Comparison of ENCODE assay signal across 14 mouse cellular contexts in the genomic region with DNA sequence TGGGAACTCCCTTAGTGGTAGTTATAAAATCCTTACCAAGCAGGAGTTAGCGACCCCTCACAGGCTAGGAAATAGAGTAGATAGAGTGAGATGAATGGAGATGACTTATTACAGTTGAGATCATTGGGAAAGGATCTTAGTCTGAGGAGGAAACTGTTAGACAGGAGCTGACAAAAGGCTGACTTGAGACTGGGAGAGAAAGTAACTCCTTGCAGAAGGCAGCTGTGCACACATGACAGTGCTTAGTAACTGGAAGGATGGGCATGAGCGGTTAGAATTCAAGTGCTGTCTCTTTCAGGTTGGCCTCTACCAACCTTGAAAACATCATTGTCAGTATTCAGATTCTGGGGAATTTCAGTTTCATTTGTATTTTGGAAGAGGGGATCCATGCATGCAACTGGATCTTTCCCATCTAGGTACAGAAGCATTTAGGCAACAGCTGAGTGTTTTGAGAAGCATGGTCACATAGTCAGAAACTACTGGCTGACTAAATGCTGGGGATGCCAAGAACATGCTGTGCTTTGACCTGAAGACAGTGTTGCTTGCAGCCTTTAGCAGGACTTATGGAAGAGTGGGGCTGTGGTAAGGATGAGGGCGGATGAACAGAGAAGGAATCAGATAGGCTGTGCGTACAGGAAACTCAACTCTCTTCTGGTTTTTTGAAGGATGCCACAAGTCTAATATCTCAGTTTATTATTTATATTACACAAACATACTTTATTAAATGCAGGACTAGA. TPM values are rescaled to one million over a fixed set of nuclear protein-coding genes. Genes with fewer than 3 reads are reported as not detected.
A peak's percentile ranks its signal among the peaks of the same experiment; 100 is the strongest.
DNase-seq lines count a peak whose midpoint lies in the region.
"Had no signal": no experiment of that assay in that cellular context is flagged by ENCODE, and none has a peak within 500 bp of the region (broad histone marks: within the 10 kb centered on the region; RNA-seq: fewer than 3 reads in every experiment).

No protein-coding gene starts in this region.

- peak; percentile 27 to 58 for DNase-seq in heart, adult 18-20 months
- DNase-seq in heart, postnatal 25 days (ENCODE audit: low spot score) = no peak
- DNase-seq in lung, adult 18-20 months = peak; percentile 25 to 43
- DNase-seq in lung, postnatal 10 days = no peak
- peak; percentile 47 for DNase-seq in adipocyte (ENCODE audit: low spot score)
- DNase-seq in lung, postnatal 14 days = peak; percentile 34
- no peak for DNase-seq in ovary, postnatal 36 days (ENCODE audit: low spot score)
- no peak for DNase-seq in layer of hippocampus, adult 9-10 months (ENCODE audit: low spot score)
- DNase-seq: embryo, embryonic 11 days; kidney, adult 8-10 months; liver, postnatal 0 days; right cerebral cortex, postnatal 4 days; thymus, postnatal 36 days had no signal

- intact Hi-C loops in heart, postnatal 25 days (cut with DNase I) = loop anchor here (5.0 kb wide), 1 partner anchor 34 kb away; no protein-coding TSS in a partner anchor

RNA-seq across cellular contexts. Expression of a gene that starts 46.2 kb away (rescaled TPM):
- under 1 TPM; 0.67 to 0.92 TPM for total RNA-seq in heart, adult 18-20 months (2021)
- 1 to 10 TPM; 1.2 to 1.3 TPM for total RNA-seq in heart, postnatal 25 days (2021)
- total RNA-seq: granulocyte monocyte progenitor cell, adult 5-6 weeks had no signal

RNA-seq across cellular contexts. Expression of a gene that starts 47.9 kb away (rescaled TPM):
- 10 to 100 TPM; 22.8 to 28.9 TPM for total RNA-seq in heart, adult 18-20 months (2021)
- 10 to 100 TPM; 20.8 to 23.3 TPM for total RNA-seq in heart, postnatal 25 days (2021)

Comparison
In these comparisons a context has a peak if more than half of its experiments do, and no peak if none do; other contexts are left out.
1. DNase-seq: peak in heart, adult 18-20 months (2 of 2), lung, adult 18-20 months (2 of 2), adipocyte (single experiment) and lung, postnatal 14 days (single experiment); none in heart, postnatal 25 days (single experiment), lung, postnatal 10 days (single experiment), ovary, postnatal 36 days (single experiment) and layer of hippocampus, adult 9-10 months (single experiment).